Mouse (Mus musculus): ENCODE results near the gene Zfp740.

DNA sequence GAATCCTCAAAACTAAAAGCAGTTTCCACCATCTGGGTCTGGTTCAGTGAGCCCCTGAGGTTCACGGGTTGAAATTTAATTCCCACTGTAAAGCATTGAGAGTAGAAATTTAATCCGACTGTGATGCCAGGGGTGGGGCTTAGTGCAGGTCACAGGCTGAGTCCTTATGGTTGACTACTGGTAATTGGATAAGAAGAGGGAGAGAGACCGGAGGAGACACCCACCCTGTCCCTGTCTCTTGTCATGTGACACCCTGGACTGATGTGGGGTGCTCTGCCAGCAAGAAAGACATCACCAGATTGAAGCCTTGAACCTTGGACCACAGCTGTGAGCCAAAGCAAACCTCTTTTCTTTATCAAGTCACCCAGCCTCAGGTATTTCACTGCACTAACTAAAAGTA is 20.0 kb upstream of the Zfp740 start:
- TF ChIP-seq POLR2A (IDR thresholded peaks at IDR 0.05; ENCODE audit: control insufficient read depth, extremely low read depth, insufficient read depth, low read length, poor library complexity) (no peak), CTCF (IDR thresholded peaks at IDR 0.05; ENCODE audit: borderline replicate concordance, control insufficient read depth, extremely low read depth, insufficient read depth, low read length, poor library complexity) (no peak)

All from thymus, adult 2 months (tissue).